Mouse (Mus musculus) cortical plate, adult 2 months (tissue): ENCODE data around the gene Syngr1. TPM values are rescaled to one million over a fixed set of nuclear protein-coding genes. Genes with fewer than 3 reads are reported as not detected.

Source experiments
- H3K27ac ChIP-seq: fragments of 200-500 bp; 2 replicates; pipeline ENCODE4 v1.5.1; 2012; ENCODE audit warnings: low read length, control low read depth, inconsistent platforms; ENCODE audit not compliant: insufficient read depth
- H3K4me1 ChIP-seq: fragments of 200-500 bp; 2 replicates; pipeline ENCODE4 v1.6.1; 2011; ENCODE audit warnings: low read length; ENCODE audit not compliant: control insufficient read depth, insufficient read depth
- H3K4me3 ChIP-seq: fragments of 200-500 bp; 2 replicates; pipeline ENCODE4 v1.5.1; 2011; ENCODE audit warnings: mild to moderate bottlenecking, low read length, control low read depth; ENCODE audit not compliant: insufficient read depth
- CTCF ChIP-seq: fragments of 200-500 bp; IDR thresholded peaks from 2 replicates; pipeline ENCODE4 v1.5.1; 2011; ENCODE audit warnings: mild to moderate bottlenecking, control low read depth, low read length; ENCODE audit not compliant: insufficient read depth; ENCODE audit errors: extremely low read depth
- POLR2A ChIP-seq: fragments of 200-500 bp; IDR thresholded peaks from 2 replicates; pipeline ENCODE4 v1.6.1; 2011; ENCODE audit warnings: mild to moderate bottlenecking, low read length, control low read depth; ENCODE audit not compliant: insufficient read depth; ENCODE audit errors: extremely low read depth
- polyA plus RNA-seq: library from polyadenylated mRNA; depleted of rRNA; stranded (reverse); fragments of >200 nt; gene quantifications from 2 replicates; pipeline ENCODE4 v1.2.3, GENCODE M21; 2012

The Syngr1 gene
- polyA plus RNA-seq, 1 experiment: 372 TPM

DNA sequence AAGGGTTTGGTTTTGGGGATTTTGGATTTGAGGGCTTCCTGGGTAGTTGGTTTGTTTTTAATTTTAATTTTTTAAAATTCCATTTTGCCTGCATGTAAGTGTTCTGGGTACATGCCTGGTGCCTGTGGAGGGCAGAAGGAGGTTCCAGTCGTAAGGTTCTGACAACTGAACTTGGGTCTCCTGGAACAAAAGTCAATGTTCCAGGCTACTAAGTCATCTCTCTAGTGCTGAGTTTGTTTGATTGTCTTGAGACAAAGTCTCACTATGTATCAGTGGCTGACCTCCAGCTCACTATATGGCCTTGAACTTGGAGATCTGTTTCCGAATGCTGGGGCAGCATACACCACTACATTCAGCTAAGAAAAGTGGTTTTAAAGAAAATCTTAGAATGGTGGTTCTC, 44.4 kb downstream of the Syngr1 start:
- no peak overlapping the region for H3K27ac ChIP-seq
- no peak overlapping the region for H3K4me3 ChIP-seq
- TF ChIP-seq CTCF (no peak), POLR2A (no peak)
- peaks cover 18% of the 10 kb centered on the region for H3K4me1 ChIP-seq

DNA sequence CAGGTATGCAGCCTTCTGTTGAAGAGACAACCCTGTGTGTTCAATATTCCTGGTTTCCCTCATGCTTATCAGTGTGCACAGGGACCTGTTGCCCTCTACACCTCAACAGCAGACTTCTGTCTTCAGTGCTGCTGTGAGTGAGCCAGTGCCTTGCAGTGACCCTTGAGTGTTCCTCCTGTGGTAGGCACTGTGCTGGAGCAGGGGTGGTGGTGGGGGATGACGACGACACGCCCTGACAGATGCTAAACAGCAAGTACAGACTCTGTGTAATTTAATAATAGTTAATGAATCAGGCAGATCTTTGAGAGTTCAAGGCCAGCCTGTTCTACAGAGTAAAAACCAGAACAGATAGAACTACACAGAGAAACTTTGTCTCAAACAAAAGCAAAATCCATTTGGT, 45.5 kb downstream of the Syngr1 start:
- no peak overlapping the region for H3K4me3 ChIP-seq
- no peak overlapping the region for H3K27ac ChIP-seq
- TF ChIP-seq POLR2A: no peak
- TF ChIP-seq CTCF: no peak

DNA sequence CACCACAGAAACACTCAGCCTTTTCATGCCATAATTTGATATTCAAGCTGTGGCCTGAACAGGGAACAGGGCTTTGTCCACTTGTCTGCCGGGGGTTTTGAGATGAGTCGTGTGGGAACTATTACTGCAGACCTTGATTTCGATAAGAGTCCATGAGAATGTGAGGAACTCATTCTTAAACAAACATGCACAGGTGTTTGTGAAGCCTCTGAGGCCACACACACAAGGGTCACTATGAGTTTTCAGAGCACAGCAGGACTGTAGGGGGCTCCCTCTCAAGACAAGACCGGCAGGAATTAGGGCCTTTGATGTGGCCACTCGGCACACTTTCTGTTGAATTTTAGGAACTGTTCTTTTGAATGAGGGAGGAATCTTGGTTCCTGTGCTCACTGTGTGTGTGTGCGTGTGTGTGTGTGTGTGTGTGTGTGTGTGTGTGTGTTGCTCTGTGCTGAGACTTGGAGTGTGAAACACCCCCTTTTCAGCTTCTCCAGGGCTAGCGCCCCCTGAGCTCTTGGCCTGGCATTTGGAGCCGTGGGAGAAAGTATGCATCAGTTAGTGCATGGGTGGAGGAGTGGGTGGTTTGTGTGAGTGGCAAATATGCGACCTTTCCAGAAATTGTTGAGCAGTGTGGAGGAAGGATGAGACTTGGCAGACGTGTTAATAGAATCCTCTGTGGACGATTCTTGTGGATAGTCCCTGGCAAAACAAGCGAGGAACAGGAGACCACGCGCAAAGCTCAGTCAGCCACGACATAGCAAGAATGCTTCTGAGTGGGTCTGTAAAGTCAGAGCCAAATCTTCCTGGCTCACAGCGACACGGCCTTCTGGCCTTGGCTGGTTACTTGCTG, 47.0 kb downstream of the Syngr1 start:
- peaks cover 18% of the 10 kb centered on the region for H3K4me1 ChIP-seq
- peak overlapping the region; percentile 8; the same call in 1 of the 2 replicates for H3K27ac ChIP-seq
- H3K4me3 ChIP-seq: no peak overlapping the region
- no peak for TF ChIP-seq CTCF
- TF ChIP-seq POLR2A: no peak

More for the DNA sequence above, 45.5 kb downstream of the Syngr1 start:
- peaks cover 18% of the 10 kb centered on the region for H3K4me1 ChIP-seq

DNA sequence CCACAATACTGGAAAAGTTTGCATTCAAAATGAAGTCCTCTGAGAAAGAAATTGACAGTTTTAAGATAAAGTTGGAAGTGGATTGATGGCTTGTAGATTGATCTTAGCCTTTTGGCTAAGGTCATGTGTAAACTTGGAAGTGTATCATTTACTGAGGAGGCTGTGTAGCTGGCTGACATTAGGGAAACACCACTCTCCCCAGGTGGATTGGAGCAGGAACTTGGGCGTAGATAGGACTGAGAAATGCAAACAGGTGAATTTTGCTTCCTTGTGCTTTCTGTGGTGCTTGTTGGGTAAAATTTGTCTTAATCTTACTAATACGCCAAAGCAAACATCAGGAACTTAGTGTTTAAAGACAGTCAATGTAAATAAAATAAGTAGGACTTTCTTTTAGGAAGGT, 49.2 kb downstream of the Syngr1 start:
- Histone ChIP-seq H3K4me3 (no peak overlapping the region), H3K27ac (no peak overlapping the region), H3K4me1 (peaks cover 11% of the 10 kb centered on the region)
- TF ChIP-seq POLR2A (no peak), CTCF (no peak)

DNA sequence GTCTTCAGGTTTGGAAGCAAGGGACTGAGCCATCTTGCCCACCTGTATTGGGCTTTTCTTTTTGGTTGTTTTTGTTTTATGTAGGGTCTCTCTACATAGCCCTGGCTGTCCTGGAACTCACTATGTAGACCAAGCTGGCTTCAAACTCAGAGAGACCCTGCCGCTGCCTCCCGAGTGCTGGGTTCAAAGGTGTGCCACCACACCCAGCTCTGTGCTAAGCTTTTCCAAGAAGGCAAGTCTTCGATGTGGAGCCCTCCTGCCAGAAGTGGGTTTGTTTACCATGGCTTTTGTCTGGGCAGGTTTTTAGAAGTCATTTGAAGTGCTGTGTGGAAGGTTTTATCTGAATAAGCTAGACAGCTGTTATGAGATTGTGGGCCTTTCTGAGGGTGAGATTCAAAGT, 49.7 kb downstream of the Syngr1 start:
- H3K4me3 ChIP-seq: no peak overlapping the region
- no peak overlapping the region for H3K27ac ChIP-seq
- peaks cover 11% of the 10 kb centered on the region for H3K4me1 ChIP-seq
- TF ChIP-seq CTCF (no peak), POLR2A (no peak)

DNA sequence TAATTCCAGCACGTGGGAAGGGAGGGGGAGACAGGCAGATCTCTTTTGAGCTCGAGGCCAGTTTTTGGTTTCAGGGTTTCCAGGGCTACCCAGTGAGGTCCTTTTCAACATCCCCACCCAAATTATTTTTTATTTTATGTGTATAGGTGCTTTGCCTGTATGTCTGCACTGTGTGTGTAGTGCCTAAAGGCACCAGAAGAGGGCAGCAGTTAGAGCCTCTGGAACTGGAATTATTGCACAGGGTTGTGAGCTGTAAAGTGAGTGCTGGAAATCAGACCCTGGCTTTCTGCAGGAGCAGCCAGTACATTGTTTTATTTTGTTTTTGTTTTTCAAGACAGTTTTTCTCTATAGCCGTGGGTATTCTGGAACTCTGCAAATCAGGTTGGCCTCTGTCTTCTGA, 51.0 kb downstream of the Syngr1 start:
- no peak for TF ChIP-seq POLR2A
- 0 out of 2 replicates have a peak, but pooled peaks have one; percentile 9 for TF ChIP-seq CTCF
- no peak overlapping the region for H3K4me3 ChIP-seq
- H3K4me1 ChIP-seq: peaks cover 10% of the 10 kb centered on the region
- H3K27ac ChIP-seq: no peak overlapping the region

DNA sequence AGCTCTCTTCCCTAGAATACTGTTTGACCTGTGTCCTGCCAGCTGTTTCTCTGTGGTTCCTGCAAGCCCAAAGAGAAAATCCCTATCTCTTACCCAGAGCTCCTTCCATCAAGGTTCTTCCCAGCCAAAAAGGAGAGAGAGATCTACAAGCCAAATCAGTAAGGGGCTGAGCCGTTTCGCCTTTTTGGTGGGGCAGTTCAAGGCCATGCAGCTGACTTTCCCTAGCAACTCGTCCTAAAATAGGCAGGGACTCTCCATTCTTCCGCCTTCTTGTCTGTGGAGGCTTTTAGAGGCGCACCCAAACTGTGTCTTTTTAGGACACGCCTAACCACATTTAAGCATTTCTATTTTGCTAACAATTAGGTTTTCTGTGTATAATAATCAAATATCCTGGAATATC, 52.6 kb downstream of the Syngr1 start:
- TF ChIP-seq CTCF: no peak
- no peak for TF ChIP-seq POLR2A
- no peak overlapping the region for H3K4me3 ChIP-seq
- H3K27ac ChIP-seq: no peak overlapping the region
- peaks cover 5% of the 10 kb centered on the region; the same call in 1 of the 2 replicates for H3K4me1 ChIP-seq

DNA sequence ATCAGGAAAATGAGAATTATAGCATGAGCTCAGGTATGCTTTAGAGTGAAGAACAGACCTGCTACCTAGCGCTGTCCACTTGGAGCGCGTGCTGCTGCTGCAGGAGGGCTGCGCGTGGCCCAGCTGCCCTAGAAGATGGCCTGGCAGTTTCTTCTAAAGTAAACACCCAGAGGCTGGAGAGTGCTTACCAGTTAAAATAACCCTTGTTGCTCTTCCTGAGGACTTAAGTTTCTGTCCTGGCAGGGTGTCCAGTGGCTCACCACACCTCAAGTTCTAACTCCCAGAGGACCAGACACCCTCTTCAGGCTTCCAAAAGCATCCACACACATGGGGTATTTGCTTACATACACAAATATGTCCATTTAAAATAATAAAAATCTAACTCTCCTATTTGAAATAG, 54.3 kb downstream of the Syngr1 start:
- TF ChIP-seq POLR2A (no peak), CTCF (no peak)
- no peak overlapping the region for H3K27ac ChIP-seq
- peaks cover 2% of the 10 kb centered on the region; the same call in 1 of the 2 replicates for H3K4me1 ChIP-seq
- no peak overlapping the region for H3K4me3 ChIP-seq

DNA sequence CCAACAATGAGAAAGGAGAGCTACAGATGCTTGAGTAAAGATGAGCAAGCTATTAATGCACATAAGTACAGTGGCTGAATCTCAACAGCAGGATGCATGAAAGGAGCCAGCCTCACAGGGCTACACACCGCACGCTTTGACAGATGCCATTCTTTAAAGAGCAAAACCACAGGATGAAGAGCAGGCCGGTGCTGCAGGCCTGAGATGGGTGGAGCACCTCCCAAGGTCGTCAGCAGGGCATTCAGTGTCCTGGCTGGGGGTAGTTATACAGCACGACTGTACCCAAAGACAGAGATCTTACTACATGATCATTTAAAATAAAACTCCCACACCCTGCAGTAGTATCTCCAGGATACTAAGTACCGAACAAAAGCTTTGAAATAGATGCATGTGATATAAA, 55.0 kb downstream of the Syngr1 start:
- Histone ChIP-seq H3K4me3 (no peak overlapping the region), H3K4me1 (peaks cover 2% of the 10 kb centered on the region; the same call in 1 of the 2 replicates), H3K27ac (no peak overlapping the region)
- no peak for TF ChIP-seq POLR2A
- no peak for TF ChIP-seq CTCF

DNA sequence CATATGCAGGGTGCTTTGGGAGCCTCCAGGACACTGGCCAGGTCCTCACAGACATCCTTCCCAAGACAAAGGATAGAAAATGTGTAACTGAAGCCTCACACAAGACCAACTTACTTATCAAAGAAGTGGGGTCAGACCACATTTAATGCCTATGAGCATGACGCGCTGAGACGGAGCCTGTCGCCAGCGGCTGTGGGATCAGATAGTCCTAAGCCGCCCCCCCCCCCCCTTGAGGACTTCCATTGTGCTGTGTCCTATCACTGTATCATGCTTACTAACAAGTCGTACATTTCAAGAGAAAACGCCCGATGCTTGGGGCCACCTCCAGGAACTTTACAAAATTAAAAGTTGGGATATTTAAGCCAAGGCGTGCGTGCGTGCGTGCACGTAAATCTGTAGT, 56.0 kb downstream of the Syngr1 start:
- no peak for TF ChIP-seq POLR2A
- TF ChIP-seq CTCF: no peak
- no peak overlapping the region for H3K4me3 ChIP-seq
- no peak overlapping the region for H3K27ac ChIP-seq
- H3K4me1 ChIP-seq: peaks cover 2% of the 10 kb centered on the region; the same call in 1 of the 2 replicates

DNA sequence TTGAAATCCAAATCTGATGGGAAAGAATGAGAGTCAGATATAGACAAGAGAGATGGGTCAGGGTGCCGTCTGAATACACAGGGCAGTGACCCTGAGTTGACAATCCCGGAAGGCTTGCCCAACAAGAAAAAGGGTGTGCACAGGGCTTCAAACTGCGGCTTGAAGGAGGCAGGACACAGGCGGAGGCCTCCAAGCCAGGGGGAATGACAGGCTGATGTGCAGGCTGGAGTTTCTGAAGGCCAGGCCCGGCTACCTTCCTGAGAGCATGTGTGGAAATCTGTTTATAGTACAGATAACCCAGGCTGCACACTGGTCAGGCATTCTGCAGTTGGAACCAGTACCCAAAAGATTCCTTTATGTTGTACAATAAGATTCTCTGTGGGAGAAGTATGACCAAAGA, 56.4 kb downstream of the Syngr1 start:
- TF ChIP-seq POLR2A (no peak), CTCF (no peak)
- peaks cover 2% of the 10 kb centered on the region; the same call in 1 of the 2 replicates for H3K4me1 ChIP-seq
- no peak overlapping the region for H3K27ac ChIP-seq
- H3K4me3 ChIP-seq: no peak overlapping the region
